Mouse (Mus musculus) C2C12 (cell line): ENCODE results near the gene Alx1. TPM values are rescaled to one million over a fixed set of nuclear protein-coding genes. Genes with fewer than 3 reads are reported as not detected.
A peak's percentile ranks its signal among the peaks of the same experiment; 100 is the strongest.

ENCODE experiments used
- H3K27me3 ChIP-seq: one replicate; pipeline ENCODE4 v1.6.1; 2011; ENCODE audit not compliant: control insufficient read depth, insufficient read depth, insufficient read length
- H3K36me3 ChIP-seq: one replicate; pipeline ENCODE4 v1.6.1; 2011; ENCODE audit not compliant: control insufficient read depth, insufficient read depth
- H3K4me3 ChIP-seq: one replicate; pipeline ENCODE4 v1.5.1; 2011; ENCODE audit warnings: mild to moderate bottlenecking, control low read depth; ENCODE audit not compliant: poor library complexity, insufficient read depth, severe bottlenecking
- H3K79me2 ChIP-seq: one replicate; pipeline ENCODE4 v1.6.1; 2011; ENCODE audit not compliant: control insufficient read depth, insufficient read depth
- H3K79me3 ChIP-seq: one replicate; pipeline ENCODE4 v1.6.1; 2011; ENCODE audit warnings: low read depth, control low read depth
- H3ac ChIP-seq: one replicate; pipeline ENCODE3; 2011; ENCODE audit warnings: low read depth; ENCODE audit not compliant: control insufficient read depth, insufficient read length
- CEBPB ChIP-seq: IDR thresholded peaks from one replicate; pipeline ENCODE4 v1.6.1; 2011; ENCODE audit warnings: low read depth, mild to moderate bottlenecking, control low read depth, moderate library complexity
- CTCF ChIP-seq: IDR thresholded peaks from one replicate; pipeline ENCODE4 v1.5.1; 2011; ENCODE audit not compliant: control insufficient read depth, insufficient read depth, insufficient read length
- FOSL1 ChIP-seq: IDR thresholded peaks from one replicate; pipeline ENCODE4 v1.8.0; 2011; ENCODE audit warnings: mild to moderate bottlenecking, low read length; ENCODE audit not compliant: poor library complexity, insufficient read depth, severe bottlenecking
- MAX ChIP-seq: IDR thresholded peaks from one replicate; pipeline ENCODE4 v1.6.1; 2011; ENCODE audit warnings: mild to moderate bottlenecking, control low read depth
- MYOD1 ChIP-seq: IDR thresholded peaks from one replicate; pipeline ENCODE4 v1.6.1; 2011; ENCODE audit warnings: low read depth; ENCODE audit not compliant: control insufficient read depth, insufficient read length
- MYOG ChIP-seq: IDR thresholded peaks from one replicate; pipeline ENCODE4 v1.6.1; 2011; ENCODE audit not compliant: control insufficient read depth, insufficient read length; ENCODE audit errors: extremely low read depth
- USF1 ChIP-seq: IDR thresholded peaks from one replicate; pipeline ENCODE4 v1.6.1; 2011; ENCODE audit warnings: low read depth, mild to moderate bottlenecking, control low read depth, moderate library complexity
- polyA plus RNA-seq: library from polyadenylated mRNA; unstranded; fragments of >200 nt; fragmentation: generic; extraction: Trizol; gene quantifications from one replicate; pipeline ENCODE4 v1.2.1, GENCODE M21; 2012; ENCODE audit warnings: missing spikeins

The Alx1 gene
- polyA plus RNA-seq, 1 experiment = 1.5 TPM

DNA sequence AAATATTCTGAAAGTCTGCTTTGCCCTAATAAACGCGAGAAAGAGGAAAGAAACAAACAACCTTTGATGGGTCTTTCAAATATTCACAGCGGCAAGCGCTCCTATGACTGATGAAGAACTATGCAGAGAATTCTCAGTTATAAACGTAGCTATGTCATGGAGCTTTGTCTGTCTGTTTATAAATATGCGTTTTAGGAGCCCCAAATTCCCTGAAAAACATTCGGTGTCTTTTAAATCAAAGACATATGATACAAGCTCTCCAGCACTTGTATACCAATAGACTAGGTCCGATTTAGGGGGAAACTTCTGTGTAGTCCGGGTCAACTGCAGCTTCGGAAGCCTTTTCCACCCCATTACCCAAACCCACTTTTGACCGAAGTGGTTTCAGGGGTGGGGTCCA, 916 bp upstream of the Alx1 start:
- no peaks in the 10 kb centered on the region for H3K79me2 ChIP-seq
- TF ChIP-seq MYOD1 = no peak
- no peak for TF ChIP-seq MYOG
- no peak for TF ChIP-seq CEBPB
- TF ChIP-seq USF1 = no peak
- no peak for TF ChIP-seq CTCF
- no peak for TF ChIP-seq MAX
- TF ChIP-seq FOSL1 = no peak
- no peaks in the 10 kb centered on the region for H3K36me3 ChIP-seq
- H3K4me3 ChIP-seq = no peak overlapping the region
- H3ac ChIP-seq = no peak overlapping the region
- no peaks in the 10 kb centered on the region for H3K27me3 ChIP-seq
- no peaks in the 10 kb centered on the region for H3K79me3 ChIP-seq

- Histone ChIP-seq H3K4me3 (no peak overlapping the region), H3K79me2 (no peaks in the 10 kb centered on the region), H3ac (no peak overlapping the region), H3K79me3 (no peaks in the 10 kb centered on the region), H3K36me3 (no peaks in the 10 kb centered on the region), H3K27me3 (no peaks in the 10 kb centered on the region)
- TF ChIP-seq MAX (no peak), USF1 (no peak), CTCF (no peak), FOSL1 (no peak), MYOG (no peak), CEBPB (no peak), MYOD1 (no peak)
These were observed 784 bp downstream of the Alx1 start for GRCm38 (mm10) chr10:103029132-103029729.

GRCm38 (mm10) chr10:103028253-103029131, 1.5 kb downstream of the Alx1 start:
- Histone ChIP-seq H3K79me2 (no peaks in the 10 kb centered on the region), H3K36me3 (no peaks in the 10 kb centered on the region), H3K4me3 (no peak overlapping the region), H3ac (no peak overlapping the region), H3K79me3 (no peaks in the 10 kb centered on the region), H3K27me3 (no peaks in the 10 kb centered on the region)
- TF ChIP-seq MYOG = no peak
- TF ChIP-seq FOSL1 = no peak
- TF ChIP-seq MAX = no peak
- TF ChIP-seq USF1 = peak; percentile 30
- TF ChIP-seq MYOD1 = no peak
- TF ChIP-seq CTCF = no peak

DNA sequence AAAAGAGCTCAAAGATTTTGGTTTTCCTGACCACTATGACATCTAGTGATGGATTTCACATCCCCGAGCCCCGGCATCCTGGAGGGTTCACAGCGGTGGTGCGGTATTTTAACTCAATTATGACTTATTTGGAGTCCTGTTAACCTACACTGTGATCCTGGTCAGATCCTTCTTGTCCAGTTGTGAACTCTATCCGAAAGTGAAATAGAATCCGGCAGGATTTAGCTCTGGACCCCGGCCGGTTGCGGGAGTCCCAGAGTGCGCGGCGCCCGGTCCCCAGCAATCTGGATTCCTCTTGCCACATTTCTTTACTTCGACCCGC, 2.1 kb downstream of the Alx1 start:
- Histone ChIP-seq H3K4me3 (no peak overlapping the region), H3ac (no peak overlapping the region), H3K79me3 (no peaks in the 10 kb centered on the region)

DNA sequence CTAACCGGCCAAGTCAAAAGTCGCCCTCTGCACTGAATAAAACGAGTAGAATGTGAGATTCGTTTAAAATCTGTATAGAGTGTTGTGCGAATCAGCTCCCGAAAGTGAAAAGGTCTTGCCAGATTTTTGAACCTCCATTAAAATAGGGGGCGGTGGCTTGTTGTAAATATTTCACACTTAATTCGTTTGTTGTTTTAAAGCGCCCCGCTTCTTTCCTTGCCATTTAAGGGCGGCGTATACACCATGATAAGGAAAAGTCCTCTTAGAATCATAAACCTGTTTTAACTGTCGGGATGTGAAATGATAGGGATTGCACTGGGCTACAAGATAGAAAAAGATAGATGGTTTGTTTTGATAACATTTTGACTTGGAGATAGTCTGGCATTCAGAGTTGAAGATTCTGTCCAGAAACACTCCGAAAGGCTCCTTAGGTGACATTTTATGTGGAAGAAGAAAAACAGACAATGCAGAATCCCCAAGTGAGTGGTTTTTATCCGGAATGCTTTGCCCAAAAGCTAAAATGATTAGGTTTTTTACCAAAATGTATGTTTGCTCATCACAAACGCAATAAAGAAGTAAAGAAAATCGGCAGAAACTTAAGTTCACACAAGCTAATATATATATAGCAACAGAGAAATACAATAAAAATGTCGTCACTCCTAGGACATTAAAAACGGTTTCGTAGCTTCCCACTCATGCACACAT, 2.6 kb downstream of the Alx1 start:
- Histone ChIP-seq H3K36me3 (no peaks in the 10 kb centered on the region), H3K79me2 (no peaks in the 10 kb centered on the region), H3K79me3 (no peaks in the 10 kb centered on the region), H3K4me3 (no peak overlapping the region), H3K27me3 (no peaks in the 10 kb centered on the region), H3ac (no peak overlapping the region)
- TF ChIP-seq MYOD1 (no peak), CTCF (no peak), CEBPB (no peak), FOSL1 (no peak), USF1 (no peak), MYOG (no peak), MAX (no peak)

More for the DNA sequence above, 2.1 kb downstream of the Alx1 start:
- no peaks in the 10 kb centered on the region for H3K79me2 ChIP-seq
- H3K27me3 ChIP-seq = no peaks in the 10 kb centered on the region
- no peaks in the 10 kb centered on the region for H3K36me3 ChIP-seq
- TF ChIP-seq MYOG (no peak), MYOD1 (no peak), FOSL1 (no peak), USF1 (no peak), CEBPB (no peak), MAX (no peak), CTCF (no peak)
